Mouse (Mus musculus) frontal cortex, adult 2 months (tissue): ENCODE results near the gene Slc2a1. TPM values are rescaled to one million over a fixed set of nuclear protein-coding genes. Genes with fewer than 3 reads are reported as not detected.

Experiments
- DNase-seq, 2 experiments: peaks; one replicate each; pipeline ENCODE4 v3.0.0; 2022; ENCODE audit warnings: low spot score in 1 of 2; ENCODE audit errors: extremely low spot score in 1 of 2
- polyA plus RNA-seq: library from polyadenylated mRNA; depleted of rRNA; stranded (reverse); fragments of >200 nt; gene quantifications from 2 replicates; pipeline ENCODE4 v1.2.3, GENCODE M21; 2012; rRNA removed

Gene Slc2a1
- polyA plus RNA-seq, 1 experiment: 98.9 TPM

GRCm38 (mm10) chr4:119172919-119173650 is 64.6 kb downstream of the Slc2a1 start:
- DNase-seq: peak in 1 of 2 experiments; percentile 56

- DNase-seq: peak; percentile 98
These were observed 65.4 kb downstream of the Slc2a1 start, which contains the start of gene Zfp691 for GRCm38 (mm10) chr4:119173851-119174453. TSS of gene Zfp691 (minus strand) at chr4:119174195.

GRCm38 (mm10) chr4:119177702-119178101 is 69.2 kb downstream of the Slc2a1 start:
- no peak for DNase-seq

- DNase-seq: no peak
These were observed 69.8 kb downstream of the Slc2a1 start for GRCm38 (mm10) chr4:119178331-119178730.

GRCm38 (mm10) chr4:119180133-119180707 is 71.7 kb downstream of the Slc2a1 start:
- no peak for DNase-seq

- no peak for DNase-seq
These were observed 72.9 kb downstream of the Slc2a1 start for GRCm38 (mm10) chr4:119181456-119181855.

GRCm38 (mm10) chr4:119183525-119183924 is 75.0 kb downstream of the Slc2a1 start:
- no peak for DNase-seq

- DNase-seq: no peak
These were observed 77.3 kb downstream of the Slc2a1 start for GRCm38 (mm10) chr4:119185771-119186170.

Other genes with a start within 250 kb of the Slc2a1 start
- gene Olfr1331, start 244.1 kb upstream of the Slc2a1 start, polyA plus RNA-seq: not detected in 2 replicates
- gene Olfr1330, start 220.1 kb upstream of the Slc2a1 start, polyA plus RNA-seq: not detected in 2 replicates
- not detected in 2 replicates for gene Olfr1329, start 191.2 kb upstream of the Slc2a1 start, polyA plus RNA-seq
- 0.02 and 0.10 TPM in 2 replicates for gene Olfr1328, start 170.1 kb upstream of the Slc2a1 start, polyA plus RNA-seq
- 0.04 TPM in 2 replicates for gene Lao1, start 147.1 kb upstream of the Slc2a1 start, polyA plus RNA-seq
- gene Zfp691, start 65.5 kb downstream of the Slc2a1 start, polyA plus RNA-seq: 7.1 and 8.0 TPM in 2 replicates
- 0.76 and 0.80 TPM in 2 replicates for gene Ermap, start 81.3 kb downstream of the Slc2a1 start, polyA plus RNA-seq
- gene Svbp, start 86.6 kb downstream of the Slc2a1 start, polyA plus RNA-seq: 32.9 and 34.7 TPM in 2 replicates
- gene Tmem269, start 109.5 kb downstream of the Slc2a1 start, polyA plus RNA-seq: 1.1 and 1.2 TPM in 2 replicates
- gene AU022252, start 124.0 kb downstream of the Slc2a1 start, polyA plus RNA-seq: 13.9 and 15.0 TPM in 2 replicates
- gene P3h1, start 124.2 kb downstream of the Slc2a1 start, polyA plus RNA-seq: 11.6 and 14.1 TPM in 2 replicates
- gene Cldn19, start 146.7 kb downstream of the Slc2a1 start, polyA plus RNA-seq: 3.4 TPM in 2 replicates
- 326 and 332 TPM in 2 replicates for gene Ybx1, start 185.9 kb downstream of the Slc2a1 start, polyA plus RNA-seq
- 26.7 and 29.3 TPM in 2 replicates for gene Ppih, start 211.8 kb downstream of the Slc2a1 start, polyA plus RNA-seq